ENCODE assay signal across 8 mouse cellular contexts in the genomic region with DNA sequence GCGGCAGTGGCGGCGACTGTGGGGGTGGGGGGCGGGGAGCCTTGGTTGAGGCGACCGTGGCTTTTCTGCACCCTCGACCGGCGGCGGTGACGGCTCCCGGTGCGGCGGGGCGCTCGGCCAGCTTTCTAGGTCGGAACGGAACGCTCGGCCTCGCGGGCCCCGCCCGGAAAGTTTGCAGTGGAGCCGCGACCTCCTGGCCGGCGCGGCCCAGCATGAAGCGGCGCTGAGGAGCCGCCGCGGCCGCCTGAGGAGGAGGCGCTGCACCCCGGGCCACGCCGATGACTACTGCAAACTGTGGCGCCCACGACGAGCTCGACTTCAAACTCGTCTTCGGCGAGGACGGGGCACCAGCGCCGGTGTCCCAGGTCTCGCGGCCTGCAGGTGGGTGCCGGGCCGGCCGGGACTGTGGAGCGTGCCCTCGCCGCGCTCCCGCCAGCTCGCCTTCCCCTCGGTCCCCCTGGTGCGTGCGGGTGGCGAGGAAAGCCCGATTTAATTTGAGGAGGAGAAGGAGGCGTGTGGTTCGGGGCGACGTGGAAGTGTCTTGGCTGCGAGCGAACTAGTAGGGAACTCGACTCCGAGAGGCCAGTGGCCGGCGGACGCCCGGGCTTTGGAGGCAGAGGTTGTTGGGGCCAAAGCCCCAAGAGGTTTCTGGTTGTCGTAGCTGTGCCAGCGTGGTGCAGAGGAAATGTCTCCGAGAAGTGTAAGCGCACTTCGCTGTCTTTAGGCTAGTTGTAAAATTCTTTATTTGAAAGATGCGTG. TPM values are rescaled to one million over a fixed set of nuclear protein-coding genes. Genes with fewer than 3 reads are reported as not detected.
DNase-seq lines count a peak whose midpoint lies in the region; ATAC-seq and TF ChIP-seq lines count a peak whose summit lies in the region.

No protein-coding gene starts in this region.

- no peaks in the 10 kb centered on the region for H3K9me3 ChIP-seq in E14TG2a.4 (ENCODE audit: low read length)
- H3K9me3 ChIP-seq in limb, embryonic 13.5 days = no peaks in the 10 kb centered on the region
- H3K9me3 ChIP-seq in midbrain, embryonic 11.5 days (ENCODE audit: control insufficient read depth, low read length) = no peaks in the 10 kb centered on the region

- H3K4me2 ChIP-seq in limb, embryonic 13.5 days (replicated peaks) = peak overlapping the region; percentile 67
- peak overlapping the region; percentile 56 for H3K4me2 ChIP-seq in midbrain, embryonic 11.5 days

- WGBS in limb, embryonic 13.5 days = under 1% methylated on average over 80 of the region's 83 CpGs
- WGBS in midbrain, embryonic 11.5 days = under 1% methylated on average over 79 of the region's 83 CpGs

- TF ChIP-seq CTCF in E14TG2a.4 (conservative IDR thresholded peaks at IDR 0.05; ENCODE audit: low read length) = no peak
- TF ChIP-seq CTCF in testis, adult 2 months (IDR thresholded peaks at IDR 0.05; ENCODE audit: control insufficient read depth, insufficient read depth, insufficient replicate concordance, low read depth, low read length) = no peak

- peak overlapping the region; percentile 92 for H3K9ac ChIP-seq in limb, embryonic 13.5 days
- H3K9ac ChIP-seq in midbrain, embryonic 11.5 days (ENCODE audit: low read length) = peak overlapping the region; percentile 84

- H3K36me3 ChIP-seq in E14TG2a.4 (ENCODE audit: insufficient read depth, low read length) = no peaks in the 10 kb centered on the region
- H3K36me3 ChIP-seq in limb, embryonic 13.5 days = no peaks in the 10 kb centered on the region; the same call in 1 of the 2 replicates
- no peaks in the 10 kb centered on the region for H3K36me3 ChIP-seq in midbrain, embryonic 11.5 days (ENCODE audit: control insufficient read depth, insufficient read depth, low read length)
- no peaks in the 10 kb centered on the region for H3K36me3 ChIP-seq in testis, adult 2 months (ENCODE audit: control insufficient read depth, insufficient read depth, low read length)

- ATAC-seq in granulocyte monocyte progenitor cell, adult 5-6 weeks (replicated peaks; ENCODE audit: poor library complexity, severe bottlenecking) = peak; percentile 18
- ATAC-seq in limb, embryonic 13.5 days (ENCODE audit: low FRiP score, low read depth) = peak; percentile 85
- ATAC-seq in midbrain, embryonic 11.5 days (ENCODE audit: low FRiP score) = peak; percentile 87

- peak overlapping the region; percentile 95 for H3K27ac ChIP-seq in limb, embryonic 13.5 days
- peak overlapping the region; percentile 72 for H3K27ac ChIP-seq in midbrain, embryonic 11.5 days (ENCODE audit: low read depth, low read length)
- peak overlapping the region; percentile 95 for H3K27ac ChIP-seq in testis, adult 2 months (ENCODE audit: control insufficient read depth, insufficient read depth, low read depth, low read length)

- TF ChIP-seq POLR2A in testis, adult 2 months (IDR thresholded peaks at IDR 0.05; ENCODE audit: control insufficient read depth, low read depth, low read length) = no peak

- H3K4me3 ChIP-seq in E14TG2a.4 (replicated peaks; ENCODE audit: low read length) = peak overlapping the region; percentile 93
- peak overlapping the region; percentile 87 for H3K4me3 ChIP-seq in limb, embryonic 13.5 days
- H3K4me3 ChIP-seq in midbrain, embryonic 11.5 days (ENCODE audit: low read depth, low read length) = peak overlapping the region; percentile 86
- peak overlapping the region; percentile 95 for H3K4me3 ChIP-seq in testis, adult 2 months (ENCODE audit: control insufficient read depth, low read depth, low read length)

- peak; percentile 26 for DNase-seq in heart, adult 8-10 months (ENCODE audit: low spot score)
- DNase-seq in heart, adult 9 months (ENCODE audit: low spot score in 2 of 2) = no peak
- peak; percentile 70 for DNase-seq in embryo, embryonic 10.5 days (ENCODE audit: low spot score)
- peak; percentile 96 for DNase-seq in midbrain, embryonic 11.5 days (ENCODE audit: low spot score, missing footprints)

- H3K4me1 ChIP-seq in E14TG2a.4 (replicated peaks; ENCODE audit: low read depth, low read length) = peaks cover 46% of the 10 kb centered on the region
- H3K4me1 ChIP-seq in limb, embryonic 13.5 days = peaks cover 24% of the 10 kb centered on the region
- H3K4me1 ChIP-seq in midbrain, embryonic 11.5 days (ENCODE audit: control insufficient read depth, insufficient read depth, low read length) = peaks cover 6% of the 10 kb centered on the region
- peaks cover 17% of the 10 kb centered on the region for H3K4me1 ChIP-seq in testis, adult 2 months (ENCODE audit: control insufficient read depth, insufficient read depth, low read length)

- H3K27me3 ChIP-seq in E14TG2a.4 (ENCODE audit: insufficient read depth, low read length) = no peaks in the 10 kb centered on the region
- no peaks in the 10 kb centered on the region for H3K27me3 ChIP-seq in limb, embryonic 13.5 days
- no peaks in the 10 kb centered on the region for H3K27me3 ChIP-seq in midbrain, embryonic 11.5 days (ENCODE audit: control insufficient read depth, insufficient read depth, low read length)
- H3K27me3 ChIP-seq in testis, adult 2 months (ENCODE audit: control insufficient read depth, insufficient read depth, low read length) = no peaks in the 10 kb centered on the region

RNA-seq across cellular contexts. Expression of a gene that starts 1.2 kb away (rescaled TPM):
- 10 to 100 TPM; 14.1 to 19.5 (median 18.0) TPM for total RNA-seq in heart, adult 8-10 months (2022)
- total RNA-seq in granulocyte monocyte progenitor cell, adult 5-6 weeks (2014; fragmentation: Nextera tagmentation) = 74.1 and 86.3 TPM in 2 replicates
- 31.7 and 32.7 TPM in 2 replicates for total RNA-seq in granulocyte monocyte progenitor cell, adult 5-6 weeks (2017)
- 9.1 and 9.4 TPM in 2 replicates for polyA plus RNA-seq in limb, embryonic 13.5 days (2015; fragmentation: Nextera tagmentation; extraction: Ambion mirVana)
- polyA plus RNA-seq in midbrain, embryonic 11.5 days (2014; fragmentation: Nextera tagmentation; extraction: Ambion mirVana) = 3.9 and 4.0 TPM in 2 replicates
- polyA plus RNA-seq in testis, adult 2 months (2012; rRNA removed) = 9.0 and 11.9 TPM in 2 replicates

RNA-seq across cellular contexts. Expression of a gene that starts 48.1 kb away (rescaled TPM):
- 10 to 100 TPM; 11.0 to 12.4 (median 11.2) TPM for total RNA-seq in heart, adult 8-10 months (2022)
- 5.6 and 11.6 TPM in 2 replicates for total RNA-seq in granulocyte monocyte progenitor cell, adult 5-6 weeks (2014; fragmentation: Nextera tagmentation)
- total RNA-seq in granulocyte monocyte progenitor cell, adult 5-6 weeks (2017) = 15.1 and 20.2 TPM in 2 replicates
- 19.7 and 20.1 TPM in 2 replicates for polyA plus RNA-seq in limb, embryonic 13.5 days (2015; fragmentation: Nextera tagmentation; extraction: Ambion mirVana)
- polyA plus RNA-seq in midbrain, embryonic 11.5 days (2014; fragmentation: Nextera tagmentation; extraction: Ambion mirVana) = 21.8 and 23.4 TPM in 2 replicates
- polyA plus RNA-seq in testis, adult 2 months (2012; rRNA removed) = 4.4 and 4.9 TPM in 2 replicates

RNA-seq across cellular contexts. Expression of a gene that starts 54.0 kb away (rescaled TPM):
- not detected for total RNA-seq in heart, adult 8-10 months (2022)
- total RNA-seq in granulocyte monocyte progenitor cell, adult 5-6 weeks (2014; fragmentation: Nextera tagmentation) = not detected in 2 replicates
- total RNA-seq in granulocyte monocyte progenitor cell, adult 5-6 weeks (2017) = 0.39 TPM in 1 of 2 replicates, not detected in the other
- polyA plus RNA-seq in limb, embryonic 13.5 days (2015; fragmentation: Nextera tagmentation; extraction: Ambion mirVana) = not detected in 2 replicates
- polyA plus RNA-seq in midbrain, embryonic 11.5 days (2014; fragmentation: Nextera tagmentation; extraction: Ambion mirVana) = 0.28 TPM in 1 of 2 replicates, not detected in the other
- 3.0 and 4.1 TPM in 2 replicates for polyA plus RNA-seq in testis, adult 2 months (2012; rRNA removed)

Comparison
In these comparisons a context has a peak if more than half of its experiments do, and no peak if none do; other contexts are left out.
1. DNase-seq: peak in heart, adult 8-10 months (single experiment), embryo, embryonic 10.5 days (single experiment) and midbrain, embryonic 11.5 days (single experiment); none in heart, adult 9 months (0 of 2).
2. ATAC-seq: peak in every context shown above with its lines; median percentile 87 in midbrain, embryonic 11.5 days; 85 in limb, embryonic 13.5 days; 18 in granulocyte monocyte progenitor cell, adult 5-6 weeks.
3. Peak in every context shown above with its lines, with median percentiles within 50 percentile points of each other: H3K4me3 ChIP-seq and H3K27ac ChIP-seq.